Mouse (Mus musculus): ENCODE measurements around the gene Stk17b. TPM values are rescaled to one million over a fixed set of nuclear protein-coding genes. Genes with fewer than 3 reads are reported as not detected.
A peak's percentile ranks its signal among the peaks of the same experiment; 100 is the strongest.

The Stk17b gene
- polyA plus RNA-seq, 1 experiment from 2014 or later, result 15.0 TPM

DNA sequence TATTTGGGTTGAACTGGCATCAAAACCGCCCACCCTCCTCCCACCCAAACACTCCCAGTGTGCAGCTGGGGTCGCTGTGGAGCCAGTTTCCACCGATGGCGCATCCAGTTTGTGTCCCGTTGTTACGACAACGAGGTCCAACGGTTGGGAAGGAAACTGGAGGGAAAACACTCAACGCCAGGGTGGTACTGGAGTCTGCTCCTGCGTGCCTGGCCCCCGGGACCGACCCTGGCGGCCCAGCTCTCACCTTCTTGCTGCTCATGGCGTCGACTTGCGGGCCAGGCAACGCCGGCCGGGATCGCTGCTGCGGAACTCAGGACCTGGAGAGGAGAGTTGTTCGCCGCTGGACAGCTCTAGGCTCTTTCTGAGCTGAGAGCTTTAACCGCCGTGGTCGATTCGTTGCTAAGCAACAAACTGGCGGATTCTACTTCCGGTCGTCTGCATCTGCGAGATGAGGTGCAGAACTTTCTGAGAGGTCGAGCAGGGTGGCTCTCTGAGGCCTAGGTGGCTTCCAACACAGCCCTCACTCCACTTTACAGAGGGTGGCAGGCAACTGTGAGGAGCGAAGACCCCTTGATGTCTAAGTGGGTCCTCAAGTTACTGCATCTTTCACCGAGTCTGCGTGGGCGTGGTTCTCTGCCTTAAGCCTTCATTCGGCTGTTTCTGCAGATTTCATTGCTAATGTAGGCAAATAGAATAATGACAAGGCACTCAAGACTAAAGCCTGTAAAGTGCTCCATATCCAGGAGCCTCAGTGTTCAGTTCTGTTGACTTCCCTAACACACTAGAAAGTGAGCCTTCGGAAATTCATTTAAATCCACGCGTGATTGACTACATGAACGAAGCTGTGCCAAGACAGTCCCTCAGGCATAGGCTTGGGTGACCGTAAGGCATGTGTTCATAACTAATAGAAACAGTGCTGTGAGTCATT, 78.3 kb downstream of the Stk17b start, which contains the start of gene Dnah7a:
Gene Dnah7a (minus strand): TSS at position 354 of the 931 bp plus-strand sequence.
- Histone ChIP-seq H3K9ac (peak within 1 kb of the TSS; percentile 46; the same call in 1 of the 2 replicates), H3K4me3 (ENCODE audit: low read depth, low read length) (peak within 1 kb of the TSS; percentile 44), H3K4me2 (peak within 1 kb of the TSS; percentile 76), H3K27me3 (ENCODE audit: insufficient read depth, low read length) (no peaks in the 10 kb centered on the region), H3K9me3 (ENCODE audit: low read depth, low read length) (no peaks in the 10 kb centered on the region), H3K36me3 (ENCODE audit: insufficient read depth) (no peaks in the 10 kb centered on the region), H3K4me1 (ENCODE audit: insufficient read depth) (no peaks in the 10 kb centered on the region), H3K27ac (ENCODE audit: low read depth) (no peak within 1 kb of the TSS)
- peak; percentile 89 for ATAC-seq (ENCODE audit: insufficient read depth)
- TF ChIP-seq CTCF (IDR thresholded peaks at IDR 0.05; ENCODE audit: low read depth), result peak; percentile 56
- WGBS, result 13% methylated on average over 42 of the region's 42 CpGs
- peak; percentile 88 for DNase-seq

Other genes with a start within 250 kb of the Stk17b start
- gene Dnah7a, start 78.4 kb downstream of the Stk17b start, polyA plus RNA-seq (2014; fragmentation: Nextera tagmentation; extraction: Ambion mirVana), result 1.4 and 2.3 TPM in 2 replicates